Mouse (Mus musculus) monocyte, adult 2 months (primary cell): Measurements from ENCODE around the gene Fsd2.

ENCODE experiments used
- DNase-seq, 2 experiments: peaks; one replicate each; pipeline ENCODE4 v3.0.0; 2022; ENCODE audit warnings: low spot score in 2 of 2, low read depth in 1 of 2

The Fsd2 gene

DNA sequence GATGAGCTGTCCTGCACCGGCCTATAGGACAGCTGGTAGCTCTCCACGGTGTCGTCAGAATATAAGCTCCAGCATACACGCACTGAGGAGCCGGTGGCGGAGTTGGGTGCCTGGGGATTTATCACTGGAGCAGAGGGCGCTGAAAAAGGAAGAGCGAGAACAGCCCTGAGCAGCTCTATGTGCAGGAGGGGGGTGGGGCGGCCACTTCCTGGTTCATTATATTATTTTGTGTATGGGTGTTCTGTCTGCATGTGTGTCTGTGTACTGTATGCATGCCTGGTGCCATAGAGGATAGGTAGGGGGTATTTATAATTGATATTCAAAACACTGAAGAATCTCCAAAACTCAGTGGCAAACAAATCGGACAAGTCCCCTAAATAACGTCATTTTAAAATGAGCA lies 17.9 kb downstream of the Fsd2 start:
- no peak for DNase-seq

DNA sequence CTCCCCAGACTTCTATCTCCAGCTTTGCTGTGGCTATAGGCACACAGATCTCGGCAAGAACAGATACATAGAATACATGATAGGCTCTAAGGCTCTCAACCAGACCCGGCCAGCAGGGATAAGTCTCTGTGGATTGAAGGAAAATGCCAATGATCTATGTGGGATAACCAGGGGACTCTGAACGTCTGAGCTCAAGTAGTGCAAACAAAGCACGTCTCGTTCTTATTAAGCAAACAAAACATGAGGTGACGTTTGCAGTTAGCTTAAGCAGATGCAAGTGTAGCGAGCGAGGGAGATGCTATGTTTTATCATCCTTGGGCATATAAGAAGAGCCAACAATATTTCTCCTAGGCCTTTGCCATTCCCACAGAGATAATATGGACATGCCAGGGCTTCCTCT lies 23.8 kb downstream of the Fsd2 start:
- DNase-seq: no peak

DNA sequence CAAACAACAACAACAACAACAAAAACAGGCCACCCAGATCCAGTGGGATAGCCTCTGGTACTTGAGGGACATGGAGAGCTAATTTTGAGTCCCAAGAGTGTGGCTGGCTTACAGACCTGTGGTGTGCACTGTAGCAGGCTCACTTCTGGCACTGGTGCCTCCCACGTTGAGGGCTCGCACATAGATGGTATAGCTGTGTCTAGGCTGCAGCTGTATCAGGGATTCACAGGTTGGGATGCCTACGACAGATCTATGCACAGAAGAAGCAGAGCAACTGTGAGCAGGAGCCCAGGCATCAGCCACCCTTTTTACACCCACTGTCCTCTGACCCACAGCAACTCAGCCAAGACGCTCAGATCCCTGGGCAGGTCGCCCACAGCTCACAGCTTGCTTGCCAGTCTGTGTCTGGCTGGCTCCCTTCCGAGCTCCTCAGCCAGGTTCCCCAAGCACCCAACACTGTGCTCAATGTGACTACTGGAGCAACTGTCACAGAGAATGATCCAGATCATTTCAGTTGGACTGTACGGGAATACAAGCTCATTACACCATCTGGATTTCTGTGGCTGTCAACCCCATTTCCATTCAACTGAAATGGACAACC lies 24.7 kb downstream of the Fsd2 start:
- DNase-seq: no peak

DNA sequence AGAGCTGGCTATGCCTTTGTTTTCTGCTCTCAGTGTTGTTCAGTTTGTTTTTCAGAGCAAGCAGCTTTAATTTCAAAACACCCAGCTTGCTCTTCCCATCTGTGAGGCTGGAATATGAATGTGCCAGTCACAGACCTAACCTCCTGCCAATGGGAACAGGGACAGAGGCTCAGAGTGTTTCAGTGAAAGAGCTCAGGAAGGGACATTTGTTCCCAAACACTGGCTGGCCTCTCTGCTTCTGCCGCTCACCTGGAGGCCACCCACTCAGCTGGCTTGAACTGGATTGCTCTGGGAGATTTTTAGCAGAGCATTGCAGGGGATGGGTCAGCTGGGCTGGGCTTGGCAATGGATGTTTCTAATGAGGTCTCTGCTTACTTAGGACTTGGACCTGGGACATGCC lies 25.7 kb downstream of the Fsd2 start:
- no peak for DNase-seq

DNA sequence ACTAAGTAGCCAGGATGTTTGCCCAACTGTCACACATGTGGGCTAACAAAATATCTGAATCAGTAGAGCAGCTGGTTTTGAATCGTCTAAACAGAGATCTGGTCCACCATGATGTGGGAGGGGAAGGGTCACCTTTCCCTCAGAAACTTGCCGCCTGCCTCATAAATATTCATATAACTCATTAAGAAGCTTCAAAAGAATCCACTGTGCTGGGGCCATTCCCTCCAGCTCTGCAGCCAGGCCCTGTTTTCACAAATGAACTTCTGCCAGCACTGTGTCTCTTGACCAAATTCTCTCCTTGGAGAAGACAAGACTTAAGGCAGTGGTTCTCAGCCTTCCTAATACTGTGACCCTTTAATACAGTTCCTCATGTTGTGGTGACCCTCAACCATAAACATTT lies 27.2 kb downstream of the Fsd2 start:
- no peak for DNase-seq

DNA sequence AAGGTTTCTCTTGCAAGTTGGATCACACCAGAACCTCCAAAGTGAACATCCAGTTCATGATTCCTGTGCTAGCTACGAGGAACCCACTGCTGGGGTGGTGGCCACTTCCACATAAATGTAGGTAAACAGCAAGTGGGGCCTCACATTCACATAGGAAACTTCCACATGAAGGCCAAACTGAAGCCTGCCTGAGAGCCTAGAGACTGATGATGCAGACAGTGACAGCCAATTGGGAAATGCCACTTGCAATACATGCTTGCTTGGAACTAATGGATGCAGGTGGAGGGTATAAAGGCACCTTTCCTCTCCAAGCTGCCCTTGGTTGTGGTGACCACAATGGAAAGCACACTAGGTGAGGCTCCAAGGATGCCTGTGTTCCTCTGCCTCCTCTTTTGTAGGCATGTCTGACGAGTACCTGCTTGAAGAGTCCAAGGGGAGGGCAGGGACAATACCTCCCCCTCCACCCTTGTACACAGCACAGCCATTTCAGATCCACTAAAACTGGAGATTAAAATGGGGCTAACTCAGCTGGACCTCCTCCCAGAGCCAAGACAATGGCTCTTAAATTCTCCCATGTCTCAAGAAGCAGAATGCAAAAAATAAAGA lies 28.6 kb downstream of the Fsd2 start:
- DNase-seq: no peak

DNA sequence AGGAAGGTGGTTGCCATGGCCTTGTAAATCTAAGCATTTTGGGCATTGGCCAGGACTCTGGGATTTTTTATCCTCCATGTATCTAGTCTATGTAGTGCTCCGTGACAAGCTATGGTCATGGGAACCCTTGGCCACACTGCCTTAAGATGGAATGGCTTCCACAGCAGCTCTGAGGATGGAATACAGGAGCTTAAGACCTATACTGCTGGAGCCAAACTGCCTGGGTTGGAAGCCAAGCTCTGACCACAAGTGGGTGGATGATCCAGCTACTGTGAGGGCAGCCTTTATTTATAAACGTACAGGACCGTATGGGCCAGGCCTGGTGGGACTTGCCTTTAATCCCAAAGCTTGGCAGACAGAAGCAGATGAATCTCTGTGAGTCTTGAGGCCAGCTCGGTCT lies 30.3 kb downstream of the Fsd2 start:
- no peak for DNase-seq

DNA sequence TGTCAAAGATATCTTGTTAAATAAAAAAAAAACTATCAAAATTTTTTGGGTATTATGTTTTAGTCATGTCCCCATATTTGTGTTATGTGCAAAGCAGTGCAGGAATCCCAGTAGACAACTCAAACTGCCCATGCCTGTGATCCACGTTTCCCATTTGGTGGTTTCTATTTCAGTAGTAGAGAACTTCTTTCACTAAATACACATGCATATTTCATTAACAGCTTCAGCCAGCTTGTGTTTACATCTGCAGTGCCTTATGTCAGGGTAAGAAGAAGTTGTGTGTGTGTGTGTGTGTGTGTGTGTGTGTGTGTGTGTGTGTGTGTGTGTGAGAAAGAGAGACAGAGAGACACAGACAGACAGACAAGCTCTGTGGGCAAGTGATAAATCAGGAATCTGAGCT lies 35.3 kb downstream of the Fsd2 start:
- DNase-seq: no peak

DNA sequence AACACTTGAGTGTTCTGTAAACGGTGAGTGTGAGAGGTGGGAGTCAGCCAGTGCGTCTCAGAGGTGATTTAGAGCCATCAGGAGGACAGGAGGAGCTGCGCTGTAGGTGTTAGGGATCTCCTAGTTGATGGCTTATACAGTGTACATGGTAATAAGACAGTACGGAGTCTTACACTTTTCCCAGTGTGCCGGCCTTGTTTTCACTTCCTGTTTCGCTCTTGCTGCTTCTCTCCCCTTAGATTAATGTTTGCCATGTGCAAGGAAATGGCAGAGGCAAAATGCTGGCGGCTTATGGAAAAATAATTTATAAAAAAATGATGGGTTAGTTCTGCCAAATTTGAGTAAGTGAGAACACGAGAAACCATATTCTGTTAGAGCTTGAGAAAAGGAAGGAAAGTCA lies 37.8 kb downstream of the Fsd2 start:
- no peak for DNase-seq

DNA sequence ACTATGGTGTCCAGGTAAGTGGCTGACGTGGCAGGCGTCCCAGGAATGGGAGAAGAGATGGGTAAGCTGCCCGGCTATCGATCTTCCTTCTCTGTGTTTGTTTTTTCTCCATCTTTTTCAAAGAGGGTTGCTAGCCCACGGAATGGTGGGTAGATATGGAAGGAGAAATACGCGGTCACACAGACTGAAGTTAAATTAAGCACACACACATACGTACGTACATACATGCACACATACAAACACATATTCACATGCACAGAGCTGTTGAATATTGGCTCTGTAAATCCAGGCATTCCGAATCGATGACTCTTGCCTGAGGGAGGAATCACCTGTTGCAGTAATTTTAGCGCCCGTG lies 43.1 kb downstream of the Fsd2 start:
- DNase-seq: no peak

DNA sequence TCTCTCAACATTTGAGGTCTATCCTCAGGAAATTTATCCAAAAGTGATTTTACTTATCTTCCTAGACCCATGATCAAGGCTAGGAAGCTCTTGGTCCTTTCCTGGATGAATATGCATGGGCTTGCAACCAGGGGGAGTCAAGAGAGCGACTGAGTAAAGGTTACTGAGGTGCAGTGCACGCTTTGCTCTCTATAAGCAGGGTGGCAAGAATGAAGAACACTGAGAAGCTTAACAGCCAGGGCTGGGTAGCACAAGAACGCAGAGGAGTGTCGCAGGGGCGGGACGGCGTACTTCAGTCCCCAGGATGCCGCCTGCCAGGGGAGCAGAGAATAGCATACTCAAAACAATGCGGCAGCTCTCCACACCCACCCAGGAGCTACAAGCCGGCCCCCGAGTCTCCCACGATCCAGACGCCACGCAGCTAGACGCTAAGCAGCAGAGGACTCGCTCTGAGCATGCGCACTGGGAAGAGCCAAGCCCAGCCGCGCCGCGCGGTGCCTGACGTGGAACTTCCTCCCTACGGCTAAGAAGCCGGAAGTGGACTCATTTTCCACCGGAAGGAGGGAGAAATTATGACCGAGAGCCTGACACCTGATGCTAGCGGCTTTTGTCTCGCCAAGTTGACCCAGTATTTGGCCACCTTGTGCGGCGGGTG lies 43.6 kb downstream of the Fsd2 start:
- peak; percentile 41 to 70 for DNase-seq

DNA sequence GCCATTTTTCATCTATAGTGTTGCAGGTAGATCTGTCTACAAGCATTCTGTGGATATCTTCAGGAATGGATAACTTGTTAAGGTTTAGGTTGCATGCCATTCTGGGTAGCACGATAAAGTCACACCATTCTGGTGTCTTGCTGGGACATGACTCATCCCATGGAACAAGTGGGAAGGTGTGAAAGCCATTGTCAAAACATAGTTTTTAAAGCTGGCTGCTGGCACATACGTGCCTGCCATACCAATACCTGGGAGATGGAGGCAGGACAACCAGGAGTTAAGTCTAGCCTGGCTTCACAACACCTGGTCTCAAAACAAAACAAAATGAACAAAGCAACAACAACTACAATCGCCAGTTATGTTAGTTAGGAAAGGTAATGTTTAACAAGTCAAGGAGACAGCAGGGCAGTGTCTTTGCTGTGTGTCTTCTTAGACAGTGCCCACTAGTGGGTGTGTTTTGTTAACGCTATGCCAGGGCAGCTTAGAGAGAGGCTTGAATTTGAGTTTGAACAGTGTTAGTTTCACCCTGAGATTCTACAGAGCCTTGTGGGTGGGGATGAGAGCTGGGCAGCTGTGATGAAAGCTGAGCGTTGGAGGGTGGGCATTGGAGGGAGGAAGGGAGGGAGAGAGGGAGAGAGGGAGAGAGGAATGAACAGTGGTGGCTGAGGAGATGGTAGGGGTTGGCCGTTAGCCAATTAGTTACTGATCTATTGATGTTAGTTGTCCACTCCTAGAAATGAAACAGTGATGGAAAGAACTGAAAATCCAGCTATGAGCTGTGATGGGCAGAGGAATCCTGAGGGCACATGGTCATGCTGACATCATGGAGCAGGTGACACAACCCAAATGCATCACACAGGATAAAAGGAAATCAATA lies 50.4 kb downstream of the Fsd2 start:
- DNase-seq: no peak

DNA sequence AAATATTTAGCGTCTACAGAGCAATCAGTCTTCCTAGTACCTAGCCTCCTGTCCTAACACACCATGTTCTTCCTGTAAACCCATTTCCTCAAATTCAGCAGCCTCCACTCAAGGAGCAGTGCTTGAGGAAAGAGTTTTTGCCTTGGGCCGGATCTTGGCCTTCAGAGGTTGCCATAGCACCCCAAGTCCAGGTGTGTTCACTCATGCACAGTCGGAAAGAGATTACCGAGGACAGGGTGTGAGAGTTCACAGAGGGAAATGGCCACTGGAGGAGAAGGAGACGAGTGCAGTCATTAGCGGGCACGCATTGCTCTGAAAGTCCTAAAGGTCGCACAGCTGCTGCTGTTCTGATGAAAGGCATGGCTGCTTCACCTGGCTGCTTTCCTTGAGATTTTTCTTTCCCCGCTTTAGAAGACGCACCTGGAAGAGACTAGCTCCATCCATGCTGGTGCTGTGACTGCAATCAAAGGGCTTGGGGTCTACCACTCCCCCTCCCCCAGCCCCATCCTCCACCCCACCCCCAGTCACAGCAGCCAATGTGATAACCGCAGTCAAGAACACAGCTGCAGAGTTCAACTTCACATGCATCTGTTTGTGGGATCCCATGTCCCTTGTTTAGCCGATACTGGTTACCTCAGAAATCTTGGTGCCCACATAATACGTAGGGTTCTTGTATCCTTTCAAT lies 51.7 kb downstream of the Fsd2 start:
- no peak for DNase-seq

DNA sequence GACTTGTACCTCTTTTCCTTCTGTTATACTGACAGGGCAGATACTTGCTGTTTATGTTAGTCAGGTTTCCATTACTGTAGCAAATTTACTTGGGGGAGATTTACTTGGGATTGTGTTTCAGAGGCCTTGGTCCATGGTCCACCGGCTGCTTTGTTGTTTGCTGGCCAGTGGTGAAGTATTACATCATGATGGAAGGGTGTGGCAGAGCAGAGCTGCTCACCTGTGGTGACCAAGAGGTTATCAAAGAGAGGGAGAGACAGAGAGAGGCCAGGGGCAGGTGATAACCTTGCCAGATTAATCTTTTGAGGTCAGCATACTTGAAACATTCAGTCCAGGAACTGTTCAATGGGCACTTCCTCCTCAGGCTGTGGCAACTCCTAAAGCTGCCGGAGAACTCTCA lies 65.7 kb downstream of the Fsd2 start:
- DNase-seq: no peak

DNA sequence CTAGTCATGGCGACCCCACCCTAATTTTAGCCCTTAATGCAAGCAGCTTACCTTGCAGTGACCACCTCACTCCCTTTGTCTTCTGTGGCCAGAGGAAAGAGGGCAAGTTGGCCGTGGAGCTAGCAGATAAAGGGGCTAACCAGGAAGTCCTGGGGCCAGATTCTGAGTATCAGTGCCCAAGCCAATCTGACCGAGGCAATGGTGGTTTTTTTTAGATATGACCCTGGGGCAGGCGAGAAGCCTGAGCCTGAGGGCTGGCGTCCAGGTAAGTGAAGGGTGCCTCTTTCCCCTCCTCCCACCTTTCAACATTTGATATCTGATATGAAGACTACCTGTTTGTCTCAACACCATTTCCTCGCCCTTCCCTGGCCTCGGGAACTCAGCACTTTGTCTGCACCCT lies 68.6 kb downstream of the Fsd2 start, which contains the start of gene BC048679:
TSS of gene BC048679 (minus strand) at position 101 of the 400 bp plus-strand sequence.
- DNase-seq: no peak

DNA sequence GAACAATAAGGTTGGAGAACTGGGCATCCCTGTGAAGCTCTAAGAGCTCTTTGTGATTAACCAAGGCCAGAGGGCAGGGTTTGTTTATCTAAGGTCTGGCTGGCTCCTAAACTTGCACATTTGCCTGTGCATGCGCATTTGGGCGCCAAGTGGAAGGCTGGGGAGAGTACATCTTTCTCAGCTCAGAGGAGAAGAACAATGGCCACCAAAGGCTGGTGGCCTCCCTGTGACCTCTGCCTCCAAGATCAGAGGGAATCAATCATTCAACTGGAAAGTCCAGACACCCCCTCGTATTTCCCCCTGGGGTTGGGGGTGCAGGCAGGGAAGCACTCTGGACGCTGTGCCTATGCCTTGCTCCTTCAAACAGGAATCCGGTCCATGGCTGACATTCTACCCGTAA lies 69.6 kb downstream of the Fsd2 start:
- no peak for DNase-seq

DNA sequence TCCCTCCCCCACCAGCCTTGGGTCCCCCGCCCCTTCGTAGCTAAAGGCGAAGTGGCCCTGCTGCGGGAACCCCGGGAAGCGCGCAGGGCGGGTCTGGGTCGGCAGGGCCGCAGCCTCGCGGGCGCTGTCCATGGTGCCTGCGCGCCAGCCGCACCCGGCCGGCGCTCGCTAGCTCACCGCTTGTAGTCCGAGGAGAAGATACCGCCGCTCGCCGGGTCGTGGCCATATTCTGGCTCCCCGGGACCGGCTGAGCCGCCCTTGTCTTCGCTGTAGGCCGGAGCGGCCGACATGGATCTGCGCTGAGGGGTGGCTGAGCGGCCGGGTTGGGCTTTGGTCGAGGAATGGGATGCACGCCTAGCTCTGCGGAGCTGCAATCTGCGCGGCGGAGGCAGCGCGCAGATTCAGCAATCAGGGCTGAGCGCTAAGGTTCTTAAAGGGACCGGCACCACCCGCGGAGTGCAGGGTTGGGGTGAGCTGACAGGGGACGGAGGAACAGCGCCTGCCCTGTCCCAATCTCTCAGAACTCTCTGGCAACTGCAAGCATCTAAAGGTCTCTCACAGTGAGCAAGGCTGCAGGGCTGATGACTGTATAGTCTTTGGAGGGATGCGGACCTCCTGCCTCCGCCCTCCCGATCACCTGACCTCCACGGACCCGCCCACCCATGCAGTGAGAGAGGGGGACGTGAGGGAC lies 73.3 kb downstream of the Fsd2 start, which contains the start of gene Ap3b2:
TSS of gene Ap3b2 (minus strand) at position 595 of the 691 bp plus-strand sequence.
- no peak for DNase-seq

DNA sequence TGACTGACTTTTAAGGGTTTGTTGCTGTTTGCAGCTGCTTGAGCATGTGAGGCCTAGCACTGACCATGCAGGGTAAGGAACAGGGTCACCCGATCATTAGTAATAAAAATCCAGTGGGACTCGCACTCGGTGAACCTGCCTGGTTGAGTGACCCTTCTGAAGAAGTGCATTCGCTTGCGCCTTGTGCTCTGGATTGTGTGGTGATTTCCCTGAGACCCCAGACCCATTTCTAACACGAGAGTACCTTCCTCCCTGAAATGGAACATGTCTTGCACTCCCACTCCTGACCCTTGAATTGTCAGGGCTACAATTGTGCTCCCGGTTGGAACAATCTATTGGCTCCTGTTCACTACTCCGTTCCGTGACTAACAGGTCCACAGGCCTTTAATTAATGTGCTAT lies 74.1 kb downstream of the Fsd2 start:
- no peak for DNase-seq

DNA sequence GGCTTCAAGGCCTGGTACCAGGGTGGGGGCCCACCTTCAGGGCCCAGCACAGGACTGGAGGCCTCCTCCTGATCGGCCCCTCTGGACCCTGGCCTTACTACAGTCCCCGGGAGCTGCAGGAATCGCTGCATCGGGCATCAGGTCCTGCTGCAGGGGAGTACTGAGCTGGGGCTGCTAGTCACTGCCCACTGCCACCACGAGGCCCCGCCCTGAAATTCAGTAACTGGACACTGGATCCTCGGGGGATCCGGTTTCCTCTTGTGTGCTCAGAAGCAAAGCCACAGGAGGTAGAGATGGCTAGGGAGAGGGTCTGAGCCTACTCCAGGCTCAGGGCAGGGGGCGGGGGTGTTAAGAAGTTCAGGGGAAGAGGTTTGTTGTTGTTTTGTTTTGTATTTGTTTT lies 77.1 kb downstream of the Fsd2 start:
- no peak for DNase-seq
